Mouse (Mus musculus) embryonic facial prominence, embryonic 14.5 days (tissue): ENCODE measurements around the gene Fastk. TPM values are rescaled to one million over a fixed set of nuclear protein-coding genes. Genes with fewer than 3 reads are reported as not detected.

Experiments used
- ATAC-seq: fragments of 200-750 bp; cut with Nextera tagmentation; 2 replicates; pipeline ENCODE4 v1.8.0; 2017; ENCODE audit warnings: low read depth, moderate number of reproducible peaks, moderate TSS enrichment
- DNase-seq: peaks from one replicate; pipeline ENCODE4 v3.0.0-alpha.2; 2015; ENCODE audit warnings: low spot score
- H3K27ac ChIP-seq: fragments of 300-500 bp; sonication (generic); replicated peaks from 2 replicates; pipeline ENCODE4 v1.5.1; 2014; ENCODE audit warnings: low read depth, mild to moderate bottlenecking, low read length, moderate library complexity
- H3K27me3 ChIP-seq: fragments of 300-500 bp; sonication (generic); replicated peaks from 2 replicates; pipeline ENCODE4 v1.6.1; 2014; ENCODE audit warnings: low read length; ENCODE audit not compliant: control insufficient read depth, insufficient read depth
- H3K36me3 ChIP-seq: fragments of 300-500 bp; sonication (generic); 2 replicates; pipeline ENCODE4 v1.6.1; 2014; ENCODE audit warnings: low read length, mixed read lengths; ENCODE audit not compliant: control insufficient read depth, insufficient read depth
- H3K4me1 ChIP-seq: fragments of 300-500 bp; sonication (generic); 2 replicates; pipeline ENCODE4 v1.6.1; 2014; ENCODE audit warnings: antibody characterized with exemption, low read length; ENCODE audit not compliant: control insufficient read depth, insufficient read depth
- H3K4me2 ChIP-seq: fragments of 300-500 bp; sonication (generic); 2 replicates; pipeline ENCODE4 v1.6.1; 2014; ENCODE audit warnings: low read depth, mild to moderate bottlenecking, low read length, moderate library complexity, mixed read lengths
- H3K4me3 ChIP-seq: fragments of 300-500 bp; sonication (generic); 2 replicates; pipeline ENCODE4 v1.5.1; 2014; ENCODE audit warnings: low read depth, mild to moderate bottlenecking, low read length
- H3K9ac ChIP-seq: fragments of 300-500 bp; sonication (generic); 2 replicates; pipeline ENCODE4 v1.6.1; 2014; ENCODE audit warnings: low read depth, mild to moderate bottlenecking, low read length, moderate library complexity, mixed read lengths
- H3K9me3 ChIP-seq: fragments of 300-500 bp; sonication (generic); 2 replicates; pipeline ENCODE4 v1.6.1; 2016; ENCODE audit warnings: low read length; ENCODE audit not compliant: control insufficient read depth
- WGBS: fragments of 180-500 bp; shearing (Covaris S2); extraction: QIAGEN DNeasy Blood & Tissue Kit; methylation state at CpG from one replicate; pipeline ENCODE4 v1.1.7; 2014; 5-methylcytosine and 5-hydroxymethylcytosine counted together
- polyA plus RNA-seq: library from polyadenylated mRNA; unstranded; fragments of >200 nt; fragmentation: Nextera tagmentation; extraction: Ambion mirVana; gene quantifications from 2 replicates; pipeline ENCODE4 v1.2.1, GENCODE M21; 2014

The Fastk gene
- 111 and 119 TPM in 2 replicates for polyA plus RNA-seq

GRCm38 (mm10) chr5:24444746-24445427 is at the start of gene Fastk:
Gene Fastk (minus strand): TSS chr5:24445287.
- peak within 1 kb of the TSS; percentile 90 for H3K27ac ChIP-seq
- DNase-seq (peak; percentile 97), ATAC-seq (peak; percentile 91)
- 0% methylated on average over 17 of the region's 60 CpGs for WGBS
- H3K9me3 ChIP-seq = no peaks in the 10 kb centered on the region
- peaks cover 40% of the 10 kb centered on the region for H3K36me3 ChIP-seq
- H3K4me3 ChIP-seq = peak within 1 kb of the TSS; percentile 89
- H3K27me3 ChIP-seq = no peaks in the 10 kb centered on the region
- H3K4me1 ChIP-seq = peaks cover 9% of the 10 kb centered on the region
- peak within 1 kb of the TSS; percentile 80 for H3K4me2 ChIP-seq
- H3K9ac ChIP-seq = peak within 1 kb of the TSS; percentile 95

DNA sequence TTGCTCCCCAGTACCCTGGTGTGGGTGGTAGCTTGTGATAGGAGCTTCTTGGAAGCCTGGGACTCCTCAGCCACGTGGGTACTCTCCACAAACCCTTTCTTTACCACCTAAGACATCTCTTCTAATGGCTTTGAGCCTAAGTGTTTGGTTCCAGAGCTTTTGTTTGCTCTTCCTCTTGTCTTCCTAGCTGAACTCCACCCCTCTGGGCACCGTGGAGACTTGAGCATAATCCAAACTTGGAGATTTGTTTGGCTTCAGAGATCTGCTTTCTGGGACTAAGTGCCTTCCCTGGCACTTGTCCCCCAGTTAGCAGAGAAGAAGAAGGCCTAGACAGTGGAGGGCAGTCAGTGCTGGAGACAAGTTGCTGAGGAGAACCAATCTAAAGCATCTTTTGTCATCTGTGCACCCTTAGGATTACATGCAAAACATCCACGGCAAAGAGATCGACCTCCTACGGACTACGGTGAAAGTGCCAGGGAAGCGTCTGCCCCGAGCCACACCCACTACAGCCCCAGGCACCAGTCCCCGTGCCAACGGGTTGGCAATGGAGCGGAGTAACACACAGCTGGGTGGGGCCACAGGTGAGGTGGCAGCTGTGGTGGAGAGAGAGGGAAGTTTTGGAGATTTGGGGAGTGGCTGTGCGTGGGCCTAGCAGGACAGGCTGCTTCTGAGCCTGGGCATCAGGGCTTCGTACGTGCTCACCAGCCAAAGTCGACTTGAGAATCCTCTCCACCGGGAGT is 47.6 kb upstream of the Fastk start:
- Histone ChIP-seq H3K4me3 (no peak overlapping the region), H3K9ac (no peak overlapping the region), H3K27me3 (no peaks in the 10 kb centered on the region), H3K27ac (no peak overlapping the region), H3K4me2 (no peak overlapping the region), H3K36me3 (peaks cover 96% of the 10 kb centered on the region), H3K4me1 (no peaks in the 10 kb centered on the region), H3K9me3 (no peaks in the 10 kb centered on the region)
- WGBS = 83% methylated on average over 16 of the region's 16 CpGs
- DNase-seq = no peak
- ATAC-seq = no peak

DNA sequence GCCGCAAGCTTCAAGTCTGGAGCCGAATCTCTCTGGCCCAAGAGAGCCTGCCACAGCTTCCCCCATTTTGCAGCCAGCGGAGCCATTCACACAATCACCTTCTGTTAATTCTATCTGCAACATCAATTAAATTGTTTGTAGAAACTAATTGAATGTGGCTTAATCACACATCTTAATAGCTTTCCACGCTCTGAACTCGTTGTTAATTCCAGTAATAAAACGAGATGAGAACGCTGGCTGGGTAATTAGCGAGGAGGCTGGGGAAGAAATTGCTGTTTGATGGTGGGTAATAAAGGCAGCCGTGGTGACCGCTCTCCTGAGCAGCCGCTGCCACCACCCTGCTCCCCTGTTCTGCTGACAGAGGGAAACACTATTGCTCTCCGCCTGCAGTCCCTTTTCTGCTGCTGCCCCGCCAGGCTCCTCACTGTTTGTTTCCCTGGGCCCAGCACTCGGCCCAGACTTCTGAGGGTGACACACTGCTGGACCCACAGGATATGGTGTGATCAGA is 45.4 kb upstream of the Fastk start:
- no peak overlapping the region for H3K4me2 ChIP-seq
- no peaks in the 10 kb centered on the region for H3K9me3 ChIP-seq
- 78% methylated on average over 13 of the region's 14 CpGs for WGBS
- H3K4me1 ChIP-seq = no peaks in the 10 kb centered on the region
- H3K36me3 ChIP-seq = peaks cover 95% of the 10 kb centered on the region
- no peak overlapping the region for H3K4me3 ChIP-seq
- H3K27me3 ChIP-seq = no peaks in the 10 kb centered on the region
- H3K27ac ChIP-seq = no peak overlapping the region
- ATAC-seq (no peak), DNase-seq (no peak)
- no peak overlapping the region for H3K9ac ChIP-seq

DNA sequence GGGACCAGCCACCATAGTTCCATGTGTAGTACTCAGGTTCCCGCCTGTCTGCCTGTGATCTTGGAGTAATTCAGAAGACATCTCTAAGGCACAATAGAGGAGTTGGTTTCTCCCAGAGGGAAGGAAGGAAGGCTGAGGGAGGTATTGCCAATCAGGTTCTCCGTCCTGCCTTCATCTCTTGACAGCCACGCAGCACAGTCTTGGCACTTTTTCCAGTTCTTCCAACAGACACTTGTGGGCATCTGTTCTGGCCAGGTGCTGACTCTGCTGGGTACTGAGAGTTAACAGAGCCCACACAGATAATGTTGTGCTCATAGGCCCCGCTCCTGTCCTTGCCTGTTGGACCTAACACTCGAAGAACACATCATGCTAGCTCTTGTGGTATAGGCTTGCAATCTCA is 41.7 kb upstream of the Fastk start:
- Histone ChIP-seq H3K9ac (no peak overlapping the region), H3K27me3 (no peaks in the 10 kb centered on the region), H3K36me3 (peaks cover 88% of the 10 kb centered on the region), H3K4me1 (no peaks in the 10 kb centered on the region), H3K4me2 (no peak overlapping the region), H3K4me3 (no peak overlapping the region), H3K9me3 (no peaks in the 10 kb centered on the region), H3K27ac (no peak overlapping the region)
- ATAC-seq (no peak), DNase-seq (no peak)
- 89% methylated on average over 5 of the region's 5 CpGs for WGBS

DNA sequence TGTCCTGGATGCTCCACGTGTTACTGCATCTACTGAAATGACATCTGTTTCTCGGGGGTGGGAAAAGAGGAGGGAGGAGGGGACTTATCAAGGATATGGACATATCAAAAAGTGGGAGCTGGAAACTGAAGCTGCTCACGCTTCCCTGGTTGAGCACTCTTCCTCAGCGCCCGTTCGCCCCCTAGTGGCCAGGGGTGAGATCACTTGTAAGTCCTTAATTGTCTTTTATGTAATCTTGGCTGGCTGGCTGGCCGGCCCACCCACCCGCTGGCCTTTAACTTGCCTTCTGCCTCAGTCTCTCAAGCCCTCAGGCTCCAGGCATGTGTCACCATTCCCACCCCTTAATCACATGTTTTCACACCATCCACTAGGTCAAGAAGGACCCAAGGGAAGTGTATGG is 41.0 kb upstream of the Fastk start:
- no peak overlapping the region for H3K4me3 ChIP-seq
- H3K27me3 ChIP-seq = no peaks in the 10 kb centered on the region
- no peak for ATAC-seq
- peaks cover 87% of the 10 kb centered on the region for H3K36me3 ChIP-seq
- no peaks in the 10 kb centered on the region for H3K9me3 ChIP-seq
- H3K27ac ChIP-seq = no peak overlapping the region
- H3K4me2 ChIP-seq = no peak overlapping the region
- H3K9ac ChIP-seq = no peak overlapping the region
- DNase-seq = peak; percentile 91
- 0% methylated on average over 8 of the region's 8 CpGs for WGBS
- no peaks in the 10 kb centered on the region for H3K4me1 ChIP-seq

- H3K27me3 ChIP-seq = no peaks in the 10 kb centered on the region
- no peak overlapping the region for H3K4me2 ChIP-seq
- no peak for DNase-seq
- peaks cover 87% of the 10 kb centered on the region for H3K36me3 ChIP-seq
- 34% methylated on average over 22 of the region's 22 CpGs for WGBS
- H3K9me3 ChIP-seq = no peaks in the 10 kb centered on the region
- no peak overlapping the region for H3K9ac ChIP-seq
- no peak for ATAC-seq
- no peak overlapping the region for H3K4me3 ChIP-seq
- no peak overlapping the region for H3K27ac ChIP-seq
- no peaks in the 10 kb centered on the region for H3K4me1 ChIP-seq
Measured at GRCm38 (mm10) chr5:24484963-24485362, 39.9 kb upstream of the Fastk start.

- no peak overlapping the region for H3K27ac ChIP-seq
- H3K9me3 ChIP-seq = no peaks in the 10 kb centered on the region
- no peak overlapping the region for H3K4me3 ChIP-seq
- DNase-seq (peak; percentile 81), ATAC-seq (peak; percentile 34)
- H3K36me3 ChIP-seq = peaks cover 87% of the 10 kb centered on the region
- H3K4me1 ChIP-seq = no peaks in the 10 kb centered on the region
- no peaks in the 10 kb centered on the region for H3K27me3 ChIP-seq
- H3K9ac ChIP-seq = no peak overlapping the region
- WGBS = 30% methylated on average over 11 of the region's 11 CpGs
- H3K4me2 ChIP-seq = no peak overlapping the region
Measured at GRCm38 (mm10) chr5:24483326-24483725, 38.2 kb upstream of the Fastk start.

DNA sequence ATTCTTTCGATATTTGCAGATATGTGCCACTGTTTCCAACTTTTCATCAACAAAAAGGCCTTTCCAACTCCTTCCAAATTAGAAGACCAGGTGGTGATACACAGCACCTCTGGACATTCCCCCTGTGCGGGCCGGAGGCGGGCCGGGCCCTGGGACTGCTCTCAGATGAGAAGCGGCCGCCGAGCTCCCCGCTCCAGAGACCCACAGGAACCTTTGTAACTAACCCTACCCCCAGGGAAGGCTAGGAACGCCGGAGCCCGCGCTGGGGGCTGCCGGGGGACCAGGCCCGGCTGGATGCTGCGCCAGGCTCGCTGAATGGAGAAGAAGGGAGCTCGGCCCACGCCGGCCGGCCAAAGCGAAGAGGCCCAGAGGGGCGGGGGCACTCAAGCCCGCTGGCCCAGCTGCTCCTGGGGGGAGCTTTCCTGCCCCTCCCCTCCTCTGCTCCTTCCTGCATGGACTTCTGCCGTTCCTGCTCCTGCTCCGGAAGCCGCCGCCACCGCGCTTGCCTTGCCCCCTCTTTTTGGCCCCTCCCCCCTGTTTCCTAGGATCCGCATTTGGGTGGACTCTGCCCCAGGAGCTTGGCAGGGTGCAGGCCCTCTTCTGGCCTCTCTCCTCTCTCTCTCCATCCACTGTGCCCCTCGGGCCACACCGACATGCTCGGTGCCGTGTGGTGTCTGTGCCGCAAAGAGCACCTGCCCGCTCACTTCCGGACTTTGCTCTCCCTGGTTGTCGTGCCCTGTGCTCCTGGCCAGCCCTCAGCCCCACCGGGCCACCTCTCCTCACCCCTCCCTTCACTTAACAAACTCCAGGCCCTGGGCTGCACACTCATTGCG is 37.4 kb upstream of the Fastk start:
- Histone ChIP-seq H3K4me1 (no peaks in the 10 kb centered on the region), H3K27me3 (no peaks in the 10 kb centered on the region), H3K4me3 (no peak overlapping the region), H3K9ac (no peak overlapping the region; the same call in 1 of the 2 replicates), H3K27ac (no peak overlapping the region), H3K4me2 (no peak overlapping the region), H3K36me3 (peaks cover 87% of the 10 kb centered on the region), H3K9me3 (no peaks in the 10 kb centered on the region)
- WGBS = 47% methylated on average over 32 of the region's 41 CpGs
- DNase-seq (no peak), ATAC-seq (no peak)
